Mouse (Mus musculus): Measurements from ENCODE around the gene Gprin3. TPM values are rescaled to one million over a fixed set of nuclear protein-coding genes. Genes with fewer than 3 reads are reported as not detected.
"Not testable (repeated sequence)": the region's sequence is repeated elsewhere in the genome, so short reads cannot be mapped to it uniquely, and the experiment has no call there.

Gprin3 gene
- polyA plus RNA-seq, 1 experiment: 0.32 TPM

DNA sequence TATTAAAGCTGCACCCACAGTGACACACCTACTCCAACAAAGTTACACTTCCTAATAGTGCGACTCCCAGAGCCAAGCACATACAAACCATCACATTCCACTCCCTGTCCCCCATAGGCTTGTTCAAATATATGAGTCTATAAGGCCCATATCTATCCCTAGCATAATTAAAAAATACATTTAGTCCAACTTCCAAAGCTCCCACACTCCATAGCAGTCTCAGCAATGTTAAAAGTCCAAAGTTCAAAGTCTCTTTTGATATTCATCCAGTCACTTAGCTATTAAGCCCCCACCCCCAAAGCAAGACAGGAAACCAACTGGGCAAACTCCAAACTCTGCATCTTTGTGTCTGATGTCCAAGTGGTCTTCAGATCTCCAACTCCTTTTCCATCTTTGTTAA is 84.9 kb downstream of the Gprin3 start:
- Histone ChIP-seq H3K79me3 (ENCODE audit: low read depth) (no peaks in the 10 kb centered on the region), H3K4me3 (ENCODE audit: insufficient read depth, poor library complexity, severe bottlenecking) (no peak overlapping the region), H3K27me3 (ENCODE audit: control insufficient read depth, insufficient read depth, insufficient read length) (no peaks in the 10 kb centered on the region), H3ac (ENCODE audit: control insufficient read depth, insufficient read length, low read depth) (no peak overlapping the region), H3K79me2 (ENCODE audit: control insufficient read depth, insufficient read depth) (no peaks in the 10 kb centered on the region), H3K36me3 (ENCODE audit: control insufficient read depth, insufficient read depth) (no peaks in the 10 kb centered on the region)
- TF ChIP-seq MYOD1 (IDR thresholded peaks at IDR 0.05; ENCODE audit: control insufficient read depth, insufficient read length, low read depth): no peak
- TF ChIP-seq USF1 (IDR thresholded peaks at IDR 0.05; ENCODE audit: low read depth): no peak
- TF ChIP-seq CEBPB (IDR thresholded peaks at IDR 0.05; ENCODE audit: low read depth): no peak
- TF ChIP-seq CTCF (IDR thresholded peaks at IDR 0.05; ENCODE audit: control insufficient read depth, insufficient read depth, insufficient read length): no peak

DNA sequence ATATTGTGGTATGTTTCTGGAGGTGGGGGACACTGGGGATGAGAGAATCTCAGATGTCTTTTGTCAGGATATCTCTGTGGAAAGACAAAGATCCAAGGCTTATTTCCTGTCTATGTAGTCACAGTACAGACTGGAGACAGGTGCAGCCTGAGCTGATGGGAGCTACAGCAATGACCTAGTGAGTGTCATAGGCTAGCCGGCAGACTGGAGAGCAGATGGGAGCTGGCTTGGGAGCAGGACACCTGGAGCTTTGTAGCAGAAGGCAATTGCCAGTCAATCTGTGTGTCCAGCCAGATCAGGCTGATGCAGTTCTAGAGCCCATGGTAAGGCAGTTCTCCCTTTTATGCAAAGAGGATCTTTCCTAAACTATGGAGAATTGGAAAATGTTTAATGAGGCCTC is 97.8 kb downstream of the Gprin3 start:
- H3ac ChIP-seq (ENCODE audit: control insufficient read depth, insufficient read length, low read depth): no peak overlapping the region
- H3K79me3 ChIP-seq (ENCODE audit: low read depth): no peaks in the 10 kb centered on the region
- no peaks in the 10 kb centered on the region for H3K36me3 ChIP-seq (ENCODE audit: control insufficient read depth, insufficient read depth)
- H3K4me3 ChIP-seq (ENCODE audit: insufficient read depth, poor library complexity, severe bottlenecking): no peak overlapping the region
- no peaks in the 10 kb centered on the region for H3K27me3 ChIP-seq (ENCODE audit: control insufficient read depth, insufficient read depth, insufficient read length)
- no peak for TF ChIP-seq MYOD1 (IDR thresholded peaks at IDR 0.05; ENCODE audit: control insufficient read depth, insufficient read length, low read depth)
- no peaks in the 10 kb centered on the region for H3K79me2 ChIP-seq (ENCODE audit: control insufficient read depth, insufficient read depth)

DNA sequence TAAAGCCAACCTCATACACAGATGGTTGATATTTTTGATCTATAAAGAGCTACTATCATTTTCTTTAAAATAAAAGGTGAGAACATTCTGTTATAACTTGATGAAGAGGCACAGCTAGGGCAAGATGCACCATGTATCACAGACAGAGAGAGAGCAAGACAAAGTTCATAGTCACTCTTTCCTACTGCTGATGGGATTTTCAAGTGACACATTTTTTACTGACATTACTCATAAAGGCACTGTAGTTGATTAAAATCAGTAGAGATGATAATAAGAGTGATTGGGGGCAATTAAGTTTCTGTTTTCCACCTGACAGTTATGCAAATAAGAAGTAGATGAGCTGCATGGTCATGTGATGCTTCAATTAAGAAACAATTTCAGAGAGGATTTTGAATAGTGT is 110.2 kb downstream of the Gprin3 start:
- no peak overlapping the region for H3ac ChIP-seq (ENCODE audit: control insufficient read depth, insufficient read length, low read depth)
- no peaks in the 10 kb centered on the region for H3K27me3 ChIP-seq (ENCODE audit: control insufficient read depth, insufficient read depth, insufficient read length)
- no peak overlapping the region for H3K4me3 ChIP-seq (ENCODE audit: insufficient read depth, poor library complexity, severe bottlenecking)
- no peaks in the 10 kb centered on the region for H3K36me3 ChIP-seq (ENCODE audit: control insufficient read depth, insufficient read depth)
- no peaks in the 10 kb centered on the region for H3K79me3 ChIP-seq (ENCODE audit: low read depth)
- no peaks in the 10 kb centered on the region for H3K79me2 ChIP-seq (ENCODE audit: control insufficient read depth, insufficient read depth)
- TF ChIP-seq MYOG (IDR thresholded peaks at IDR 0.05; ENCODE audit: control insufficient read depth, extremely low read depth, insufficient read length): no peak
- TF ChIP-seq FOSL1 (IDR thresholded peaks at IDR 0.05; ENCODE audit: insufficient read depth, low read length, poor library complexity, severe bottlenecking): no peak
- no peak for TF ChIP-seq CEBPB (IDR thresholded peaks at IDR 0.05; ENCODE audit: low read depth)
- TF ChIP-seq MAX (IDR thresholded peaks at IDR 0.05): no peak
- no peak for TF ChIP-seq USF1 (IDR thresholded peaks at IDR 0.05; ENCODE audit: low read depth)
- TF ChIP-seq CTCF (IDR thresholded peaks at IDR 0.05; ENCODE audit: control insufficient read depth, insufficient read depth, insufficient read length): no peak
- TF ChIP-seq MYOD1 (IDR thresholded peaks at IDR 0.05; ENCODE audit: control insufficient read depth, insufficient read length, low read depth): no peak

DNA sequence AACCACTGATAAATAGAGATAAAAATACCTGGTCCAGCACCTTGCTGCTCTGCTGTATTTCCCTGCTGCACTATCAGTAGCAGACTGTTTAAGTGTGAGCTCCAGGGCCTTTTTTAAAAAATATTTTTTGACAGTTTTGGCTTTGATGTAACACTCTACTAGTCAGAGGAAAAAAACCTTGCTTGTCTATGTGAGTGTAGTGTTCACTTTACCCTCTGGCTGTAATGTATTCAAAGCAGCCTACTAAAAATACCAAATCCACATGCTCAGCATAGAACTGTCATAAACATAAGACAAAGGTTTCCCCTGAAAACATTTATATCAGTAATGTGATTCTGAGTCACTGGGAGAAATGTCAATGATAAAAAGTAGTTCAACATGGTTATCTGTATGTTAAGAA is 111.0 kb downstream of the Gprin3 start:
- no peaks in the 10 kb centered on the region for H3K27me3 ChIP-seq (ENCODE audit: control insufficient read depth, insufficient read depth, insufficient read length)
- H3K79me3 ChIP-seq (ENCODE audit: low read depth): no peaks in the 10 kb centered on the region
- H3ac ChIP-seq (ENCODE audit: control insufficient read depth, insufficient read length, low read depth): no peak overlapping the region
- H3K4me3 ChIP-seq (ENCODE audit: insufficient read depth, poor library complexity, severe bottlenecking): no peak overlapping the region
- H3K79me2 ChIP-seq (ENCODE audit: control insufficient read depth, insufficient read depth): no peaks in the 10 kb centered on the region
- H3K36me3 ChIP-seq (ENCODE audit: control insufficient read depth, insufficient read depth): no peaks in the 10 kb centered on the region
- TF ChIP-seq CTCF (IDR thresholded peaks at IDR 0.05; ENCODE audit: control insufficient read depth, insufficient read depth, insufficient read length): no peak
- TF ChIP-seq MYOG (IDR thresholded peaks at IDR 0.05; ENCODE audit: control insufficient read depth, extremely low read depth, insufficient read length): no peak

DNA sequence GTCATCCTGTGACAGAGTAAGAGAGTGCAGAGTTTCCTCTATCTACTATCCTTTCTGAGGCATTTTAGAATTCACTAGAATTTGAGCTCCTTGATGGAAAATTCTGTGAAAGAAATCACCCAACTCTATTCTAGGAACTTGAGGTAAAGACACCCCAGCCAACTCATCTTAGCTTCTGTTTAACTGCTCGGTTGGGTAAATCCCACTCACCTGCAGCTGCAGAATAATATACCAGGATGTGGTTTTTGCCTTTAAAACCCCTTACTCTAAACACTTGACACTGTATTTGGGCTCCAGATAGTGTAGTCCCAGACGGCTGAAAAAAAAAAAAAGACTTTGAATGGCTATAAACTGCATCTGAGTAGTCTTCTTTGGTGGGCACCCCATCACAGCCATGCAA is 112.9 kb downstream of the Gprin3 start:
- H3K79me3 ChIP-seq (ENCODE audit: low read depth): no peaks in the 10 kb centered on the region
- no peaks in the 10 kb centered on the region for H3K79me2 ChIP-seq (ENCODE audit: control insufficient read depth, insufficient read depth)
- H3K27me3 ChIP-seq (ENCODE audit: control insufficient read depth, insufficient read depth, insufficient read length): no peaks in the 10 kb centered on the region
- no peaks in the 10 kb centered on the region for H3K36me3 ChIP-seq (ENCODE audit: control insufficient read depth, insufficient read depth)
- no peak overlapping the region for H3K4me3 ChIP-seq (ENCODE audit: insufficient read depth, poor library complexity, severe bottlenecking)
- no peak for TF ChIP-seq MYOD1 (IDR thresholded peaks at IDR 0.05; ENCODE audit: control insufficient read depth, insufficient read length, low read depth)
- no peak overlapping the region for H3ac ChIP-seq (ENCODE audit: control insufficient read depth, insufficient read length, low read depth)

DNA sequence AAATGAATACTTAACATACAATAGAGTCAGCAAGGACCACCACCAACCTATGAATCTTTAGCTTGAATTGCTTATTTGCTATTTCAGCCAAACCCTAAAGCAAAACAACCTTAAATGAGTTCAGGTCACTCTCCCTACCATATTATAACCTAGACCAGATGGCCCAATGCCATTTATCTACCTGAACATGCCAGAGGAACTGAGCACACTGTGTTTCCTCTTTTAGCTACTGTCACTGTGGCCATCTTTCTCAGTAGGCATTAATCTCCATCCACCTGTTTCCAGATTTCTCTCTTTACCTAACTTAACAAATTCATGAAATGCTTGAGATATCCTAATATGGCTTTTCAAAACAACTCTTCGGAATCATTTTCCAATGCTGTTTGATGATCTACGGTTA is 114.9 kb downstream of the Gprin3 start:
- Histone ChIP-seq H3ac (ENCODE audit: control insufficient read depth, insufficient read length, low read depth) (no peak overlapping the region), H3K27me3 (ENCODE audit: control insufficient read depth, insufficient read depth, insufficient read length) (no peaks in the 10 kb centered on the region), H3K4me3 (ENCODE audit: insufficient read depth, poor library complexity, severe bottlenecking) (no peak overlapping the region), H3K79me2 (ENCODE audit: control insufficient read depth, insufficient read depth) (no peaks in the 10 kb centered on the region), H3K36me3 (ENCODE audit: control insufficient read depth, insufficient read depth) (no peaks in the 10 kb centered on the region), H3K79me3 (ENCODE audit: low read depth) (no peaks in the 10 kb centered on the region)
- TF ChIP-seq MAX (IDR thresholded peaks at IDR 0.05) (no peak), USF1 (IDR thresholded peaks at IDR 0.05; ENCODE audit: low read depth) (no peak)

DNA sequence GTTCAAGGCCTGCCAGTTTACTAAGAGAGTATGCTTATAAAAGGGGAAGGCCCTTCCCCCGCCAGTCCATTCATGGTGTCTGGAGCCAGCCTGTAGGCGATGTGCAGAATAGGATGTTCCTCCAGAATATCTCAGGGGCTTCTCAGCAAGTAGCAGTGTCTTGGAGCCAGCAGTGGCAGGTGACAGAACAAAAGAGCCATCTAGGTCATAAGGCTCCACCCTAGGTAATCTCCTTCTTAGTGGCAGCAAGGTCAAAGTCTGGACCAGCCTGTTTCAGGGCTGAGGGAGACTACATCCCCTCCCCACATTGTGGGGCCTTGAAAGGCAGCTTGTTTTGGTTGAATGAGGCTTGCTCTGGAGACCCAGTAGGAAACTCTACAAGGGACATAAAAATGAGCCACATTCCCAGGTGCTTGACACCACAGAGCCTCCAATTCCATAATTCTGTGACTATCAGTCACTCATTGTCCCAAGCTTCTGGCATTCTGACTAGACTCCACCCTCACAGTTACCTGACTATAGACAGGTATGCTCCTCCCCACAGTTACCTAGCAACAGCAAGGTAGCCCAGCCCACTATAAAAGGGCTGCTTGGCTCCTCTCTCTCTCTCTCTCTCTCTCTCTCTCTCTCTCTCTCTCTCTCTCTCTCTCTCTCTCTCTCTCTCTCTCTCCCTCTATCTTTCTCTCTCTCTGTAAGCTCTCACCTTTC is 121.7 kb downstream of the Gprin3 start:
- H3K27me3 ChIP-seq (ENCODE audit: control insufficient read depth, insufficient read depth, insufficient read length); H3K36me3 ChIP-seq (ENCODE audit: control insufficient read depth, insufficient read depth); H3ac ChIP-seq (ENCODE audit: control insufficient read depth, insufficient read length, low read depth); H3K79me2 ChIP-seq (ENCODE audit: control insufficient read depth, insufficient read depth); H3K79me3 ChIP-seq (ENCODE audit: low read depth); H3K4me3 ChIP-seq (ENCODE audit: insufficient read depth, poor library complexity, severe bottlenecking): not testable (repeated sequence)

Measured in C2C12 (cell line).